In the genomic region with DNA sequence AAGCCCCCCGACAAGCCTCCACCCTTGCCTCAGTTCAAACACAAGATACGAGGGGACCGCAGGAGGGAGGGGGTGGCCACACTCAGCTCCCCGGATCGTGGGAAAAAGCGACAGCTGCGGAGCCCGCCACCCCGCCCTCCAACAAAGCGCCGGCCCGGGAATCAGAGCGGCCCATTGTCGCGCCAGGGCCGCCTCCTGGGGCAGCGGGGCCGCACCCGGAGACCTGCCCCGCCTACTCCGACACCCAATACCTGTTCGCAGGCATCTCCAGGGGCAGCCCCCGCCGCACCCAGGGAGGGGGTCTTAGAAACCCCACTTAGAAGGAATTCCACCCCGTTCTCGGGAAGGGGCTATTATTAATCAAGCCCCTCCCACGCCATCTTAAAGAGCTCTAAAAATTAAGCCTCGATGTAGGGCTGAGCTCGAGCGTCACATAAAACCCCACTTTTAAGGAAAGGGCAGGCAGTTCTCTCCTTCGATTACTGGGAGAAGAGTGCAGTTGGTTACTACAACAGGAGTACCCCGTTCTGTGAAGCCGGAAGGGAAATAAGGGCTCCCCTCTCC, we compare ENCODE assay signal across 8 mouse cellular contexts. TPM values are rescaled to one million over a fixed set of nuclear protein-coding genes. Genes with fewer than 3 reads are reported as not detected.
DNase-seq lines count a peak whose midpoint lies in the region; ATAC-seq and TF ChIP-seq lines count a peak whose summit lies in the region.

No protein-coding gene starts in this region.

- H3K36me3 ChIP-seq in heart, embryonic 16.5 days (ENCODE audit: control insufficient read depth, insufficient read depth), result 0 out of 2 replicates have a peak, but pooled peaks cover 2% of the 10 kb centered on the region
- H3K36me3 ChIP-seq in stomach, postnatal 0 days (ENCODE audit: control insufficient read depth, insufficient read depth, low read length), result no peaks in the 10 kb centered on the region

- DNase-seq in right cerebral cortex, postnatal 4 days, result peak; percentile 56
- DNase-seq in right cerebral cortex, postnatal 36 days (ENCODE audit: low spot score in 2 of 2), result no peak
- DNase-seq in embryo, embryonic 10.5 days (ENCODE audit: low spot score), result peak; percentile 79
- DNase-seq in kidney, postnatal 25 days, result peak; percentile 59 to 74
- DNase-seq in lung, postnatal 36 days, result peak; percentile 78
- DNase-seq in stomach, postnatal 0 days (ENCODE audit: low spot score), result peak; percentile 83
- no peak for DNase-seq in adipocyte (ENCODE audit: low spot score)

- H3K4me2 ChIP-seq in heart, embryonic 16.5 days (ENCODE audit: low read depth, low read length), result peak overlapping the region; percentile 75
- peak overlapping the region; percentile 79 for H3K4me2 ChIP-seq in stomach, postnatal 0 days (replicated peaks; ENCODE audit: low read depth)

- H3K4me3 ChIP-seq in heart, embryonic 16.5 days (ENCODE audit: low read length), result peak overlapping the region; percentile 75
- peak overlapping the region; percentile 82 for H3K4me3 ChIP-seq in stomach, postnatal 0 days (ENCODE audit: low read depth, low read length)

- H3K4me1 ChIP-seq in heart, embryonic 16.5 days (ENCODE audit: control insufficient read depth, insufficient read depth, low read length), result peaks cover 45% of the 10 kb centered on the region
- peaks cover 32% of the 10 kb centered on the region for H3K4me1 ChIP-seq in stomach, postnatal 0 days (replicated peaks; ENCODE audit: control insufficient read depth, insufficient read depth)

- TF ChIP-seq CTCF in stomach, postnatal 0 days (IDR thresholded peaks at IDR 0.05; ENCODE audit: low read depth), result no peak

- no peaks in the 10 kb centered on the region for H3K27me3 ChIP-seq in heart, embryonic 16.5 days (ENCODE audit: control insufficient read depth, insufficient read depth, low read length)
- H3K27me3 ChIP-seq in stomach, postnatal 0 days (ENCODE audit: control insufficient read depth, insufficient read depth, low read length), result no peaks in the 10 kb centered on the region

- no peaks in the 10 kb centered on the region for H3K9me3 ChIP-seq in heart, embryonic 16.5 days (replicated peaks; ENCODE audit: control insufficient read depth, low read length)
- H3K9me3 ChIP-seq in stomach, postnatal 0 days (ENCODE audit: control insufficient read depth, low read length), result no peaks in the 10 kb centered on the region

- peak overlapping the region; percentile 84 for H3K27ac ChIP-seq in heart, embryonic 16.5 days (ENCODE audit: low read length)
- H3K27ac ChIP-seq in stomach, postnatal 0 days (replicated peaks), result peak overlapping the region; percentile 89

- ATAC-seq in heart, embryonic 16.5 days (replicated peaks; ENCODE audit: extremely low read depth, insufficient read depth, low FRiP score), result no peak
- ATAC-seq in stomach, postnatal 0 days (ENCODE audit: low FRiP score, low TSS enrichment), result peak; percentile 43

- WGBS in heart, embryonic 16.5 days, result under 1% methylated on average over 33 of the region's 33 CpGs
- WGBS in stomach, postnatal 0 days, result under 1% methylated on average over 33 of the region's 33 CpGs

- no peak for TF ChIP-seq EP300 in stomach, postnatal 0 days (optimal IDR thresholded peaks at IDR 0.05)

- peak overlapping the region; percentile 86 for H3K9ac ChIP-seq in heart, embryonic 16.5 days (ENCODE audit: low read length)
- H3K9ac ChIP-seq in stomach, postnatal 0 days (ENCODE audit: low read length), result peak overlapping the region; percentile 79

RNA-seq across cellular contexts. Expression of gene Notch1, which starts 14.1 kb away (rescaled TPM):
- polyA plus RNA-seq in heart, embryonic 16.5 days (2015; fragmentation: Nextera tagmentation; extraction: Ambion mirVana), result 17.9 and 21.8 TPM in 2 replicates
- polyA plus RNA-seq in stomach, postnatal 0 days (2015; fragmentation: Nextera tagmentation; extraction: Ambion mirVana), result 4.8 and 5.6 TPM in 2 replicates

RNA-seq across cellular contexts. Expression of gene Sec16a, which starts 57.4 kb away (rescaled TPM):
- 14.5 and 14.8 TPM in 2 replicates for polyA plus RNA-seq in heart, embryonic 16.5 days (2015; fragmentation: Nextera tagmentation; extraction: Ambion mirVana)
- 10.6 and 11.7 TPM in 2 replicates for polyA plus RNA-seq in stomach, postnatal 0 days (2015; fragmentation: Nextera tagmentation; extraction: Ambion mirVana)

Comparison
In these comparisons a context has a peak if more than half of its experiments do, and no peak if none do; other contexts are left out.
1. DNase-seq: peak in right cerebral cortex, postnatal 4 days (single experiment), embryo, embryonic 10.5 days (single experiment), kidney, postnatal 25 days (2 of 2), lung, postnatal 36 days (single experiment) and stomach, postnatal 0 days (single experiment); none in right cerebral cortex, postnatal 36 days (0 of 2) and adipocyte (single experiment).